ENCODE assay signal across 30 mouse cellular contexts in the genomic region with DNA sequence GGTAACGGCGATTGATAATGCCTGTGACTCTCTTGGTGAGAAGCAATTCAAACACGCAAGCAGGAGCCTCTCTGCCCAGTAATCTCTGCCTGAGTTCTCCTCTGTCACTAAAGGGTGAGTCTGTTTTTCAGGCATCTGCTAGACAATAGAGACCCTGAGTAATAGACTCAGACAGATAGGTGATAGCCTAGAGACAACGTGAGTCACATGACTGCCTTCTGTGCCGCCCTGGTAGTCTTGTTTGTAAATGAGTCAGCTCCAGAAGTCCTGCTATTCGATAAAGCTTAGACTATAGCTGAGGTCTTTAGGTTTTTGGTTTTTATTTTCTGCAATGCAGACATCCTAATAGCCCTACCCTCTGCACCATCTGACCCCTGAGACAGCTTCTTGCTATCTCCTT.
DNase-seq lines count a peak whose midpoint lies in the region; ATAC-seq lines count a peak whose summit lies in the region.
"Had no signal": no experiment of that assay in that cellular context is flagged by ENCODE, and none has a peak within 500 bp of the region (broad histone marks: within the 10 kb centered on the region; RNA-seq: fewer than 3 reads in every experiment).

No protein-coding gene starts in this region.

- peaks cover 22% of the 10 kb centered on the region for H3K4me1 ChIP-seq in hindbrain, embryonic 10.5 days (replicated peaks)
- no peaks in the 10 kb centered on the region for H3K4me1 ChIP-seq in hindbrain, embryonic 16.5 days (ENCODE audit: control insufficient read depth, insufficient read depth, low read depth, low read length)
- peaks cover 20% of the 10 kb centered on the region for H3K4me1 ChIP-seq in midbrain, embryonic 10.5 days
- no peaks in the 10 kb centered on the region for H3K4me1 ChIP-seq in midbrain, embryonic 15.5 days
- H3K4me1 ChIP-seq: embryonic facial prominence, embryonic 13.5 days; forebrain, embryonic 15.5 days had no signal

- H3K27me3 ChIP-seq in hindbrain, embryonic 10.5 days (ENCODE audit: insufficient read depth, poor library complexity, severe bottlenecking) = peaks cover 15% of the 10 kb centered on the region
- H3K27me3 ChIP-seq in hindbrain, embryonic 16.5 days (replicated peaks; ENCODE audit: control insufficient read depth, insufficient read depth, low read length) = no peaks in the 10 kb centered on the region
- peaks cover 9% of the 10 kb centered on the region; the same call in 1 of the 2 replicates for H3K27me3 ChIP-seq in midbrain, embryonic 10.5 days (ENCODE audit: low read depth, poor library complexity, severe bottlenecking)
- H3K27me3 ChIP-seq in midbrain, embryonic 15.5 days (replicated peaks) = 0 out of 2 replicates have a peak, but pooled peaks cover 2% of the 10 kb centered on the region
- H3K27me3 ChIP-seq: forebrain, embryonic 15.5 days had no signal

- H3K9me3 ChIP-seq in hindbrain, embryonic 10.5 days = peaks cover 3% of the 10 kb centered on the region; the same call in 1 of the 2 replicates
- H3K9me3 ChIP-seq in hindbrain, embryonic 16.5 days (ENCODE audit: control insufficient read depth, low read length) = no peaks in the 10 kb centered on the region
- no peaks in the 10 kb centered on the region; the same call in 1 of the 2 replicates for H3K9me3 ChIP-seq in midbrain, embryonic 10.5 days (replicated peaks)
- H3K9me3 ChIP-seq in midbrain, embryonic 15.5 days = no peaks in the 10 kb centered on the region
- H3K9me3 ChIP-seq: embryonic facial prominence, embryonic 10.5 days; embryonic facial prominence, embryonic 13.5 days; forebrain, embryonic 12.5 days; forebrain, embryonic 15.5 days; heart, embryonic 10.5 days; heart, embryonic 13.5 days; hindbrain, embryonic 13.5 days had no signal

- DNase-seq in hindbrain, embryonic 10.5 days (ENCODE audit: low spot score) = no peak
- no peak for DNase-seq in midbrain, embryonic 10.5 days (ENCODE audit: low spot score)
- DNase-seq in ES-CJ7 (ENCODE audit: low read depth, low spot score) = peak; percentile 48
- peak; percentile 77 for DNase-seq in ZHBTc4 (ENCODE audit: low read depth, low spot score)
- no peak for DNase-seq in left cerebral cortex, postnatal 4 days
- no peak for DNase-seq in heart, adult 8-10 months (ENCODE audit: low spot score)
- DNase-seq: adrenal gland, postnatal 10 days; adrenal gland, postnatal 36 days; cerebellum, adult 11 months; cerebellum, adult 2 months; cerebellum, postnatal 10 days; cerebellum, postnatal 36 days; embryo, embryonic 11 days; gastrocnemius, postnatal 25 days; heart, adult 18-20 months; heart, postnatal 14 days; heart, postnatal 4 days had no signal

- no peak overlapping the region for H3K9ac ChIP-seq in hindbrain, embryonic 16.5 days (ENCODE audit: low read depth, low read length)
- no peak overlapping the region for H3K9ac ChIP-seq in midbrain, embryonic 15.5 days
- H3K9ac ChIP-seq: embryonic facial prominence, embryonic 13.5 days; forebrain, embryonic 12.5 days; forebrain, embryonic 15.5 days; heart, embryonic 13.5 days; hindbrain, embryonic 13.5 days had no signal

- 70% methylated on average over 6 of the region's 6 CpGs for WGBS in hindbrain, embryonic 10.5 days
- 52% methylated on average over 6 of the region's 6 CpGs for WGBS in hindbrain, embryonic 16.5 days
- 74% methylated on average over 6 of the region's 6 CpGs for WGBS in midbrain, embryonic 10.5 days
- 57% methylated on average over 6 of the region's 6 CpGs for WGBS in midbrain, embryonic 15.5 days

- no peak; the same call in 1 of the 2 replicates for ATAC-seq in hindbrain, embryonic 16.5 days
- ATAC-seq in midbrain, embryonic 15.5 days (replicated peaks) = no peak
- ATAC-seq: activated CD4-positive, CD25-positive, alpha-beta regulatory T cell, adult 4 months; forebrain, embryonic 15.5 days; intestine, postnatal 0 days; Patski had no signal

- no peaks in the 10 kb centered on the region for H3K36me3 ChIP-seq in hindbrain, embryonic 10.5 days
- no peaks in the 10 kb centered on the region for H3K36me3 ChIP-seq in hindbrain, embryonic 16.5 days (ENCODE audit: control insufficient read depth, insufficient read depth, low read length)
- no peaks in the 10 kb centered on the region for H3K36me3 ChIP-seq in midbrain, embryonic 10.5 days
- H3K36me3 ChIP-seq in midbrain, embryonic 15.5 days (replicated peaks) = no peaks in the 10 kb centered on the region
- H3K36me3 ChIP-seq: embryonic facial prominence, embryonic 10.5 days; embryonic facial prominence, embryonic 13.5 days; forebrain, embryonic 12.5 days; forebrain, embryonic 15.5 days; heart, embryonic 10.5 days; heart, embryonic 13.5 days; hindbrain, embryonic 13.5 days had no signal

- H3K27ac ChIP-seq in hindbrain, embryonic 10.5 days = peak overlapping the region; percentile 53
- H3K27ac ChIP-seq in hindbrain, embryonic 16.5 days (ENCODE audit: low read depth, low read length) = no peak overlapping the region
- H3K27ac ChIP-seq in midbrain, embryonic 10.5 days (replicated peaks) = 0 out of 2 replicates have a peak overlapping the region, but pooled peaks have one; percentile 19
- H3K27ac ChIP-seq in midbrain, embryonic 15.5 days = no peak overlapping the region
- H3K27ac ChIP-seq: embryonic facial prominence, embryonic 10.5 days; embryonic facial prominence, embryonic 13.5 days; forebrain, embryonic 12.5 days; forebrain, embryonic 15.5 days; heart, embryonic 10.5 days; heart, embryonic 13.5 days; hindbrain, embryonic 13.5 days had no signal

- H3K4me3 ChIP-seq in hindbrain, embryonic 10.5 days = no peak overlapping the region
- no peak overlapping the region for H3K4me3 ChIP-seq in hindbrain, embryonic 16.5 days (ENCODE audit: low read length)
- no peak overlapping the region for H3K4me3 ChIP-seq in midbrain, embryonic 10.5 days
- H3K4me3 ChIP-seq in midbrain, embryonic 15.5 days = no peak overlapping the region
- H3K4me3 ChIP-seq: embryonic facial prominence, embryonic 10.5 days; embryonic facial prominence, embryonic 13.5 days; erythroblast, embryonic 14.5 days; forebrain, embryonic 12.5 days; forebrain, embryonic 15.5 days; heart, embryonic 10.5 days; heart, embryonic 13.5 days; hindbrain, embryonic 13.5 days had no signal

- intact Hi-C loops in left cerebral cortex, postnatal 4 days (cut with DNase I) = no loop called here

- no peak overlapping the region for H3K4me2 ChIP-seq in hindbrain, embryonic 16.5 days (ENCODE audit: low read length)
- H3K4me2 ChIP-seq in midbrain, embryonic 15.5 days = no peak overlapping the region
- H3K4me2 ChIP-seq: embryonic facial prominence, embryonic 13.5 days; forebrain, embryonic 12.5 days; forebrain, embryonic 15.5 days; heart, embryonic 13.5 days; hindbrain, embryonic 13.5 days had no signal

Comparison
In these comparisons a context has a peak if more than half of its experiments do, and no peak if none do; other contexts are left out.
1. H3K27ac ChIP-seq: peak in hindbrain, embryonic 10.5 days (single experiment) and midbrain, embryonic 10.5 days (single experiment); none in hindbrain, embryonic 16.5 days (single experiment) and midbrain, embryonic 15.5 days (single experiment).
2. DNase-seq: peak in ES-CJ7 (single experiment) and ZHBTc4 (single experiment); none in hindbrain, embryonic 10.5 days (single experiment), midbrain, embryonic 10.5 days (single experiment), left cerebral cortex, postnatal 4 days (single experiment) and heart, adult 8-10 months (single experiment).